Mouse (Mus musculus) CH12.LX (cell line): ENCODE results near the gene Spata18.

Experiments
- CTCF ChIP-seq, 2 experiments: IDR thresholded peaks in 1 of 2; conservative IDR thresholded peaks in 1 of 2; 2 replicates each; pipeline ENCODE4 v1.5.1; 2011 to 2012; ENCODE audit warnings: low read depth in 2 of 2, low read length in 2 of 2, improper control_type of control experiment in 1 of 2, inconsistent platforms in 1 of 2, mild to moderate bottlenecking in 1 of 2, moderate library complexity in 1 of 2
- EP300 ChIP-seq: IDR thresholded peaks from 2 replicates; pipeline ENCODE4 v1.6.1; 2011; ENCODE audit warnings: low read length, improper control_type of control experiment
- JUND ChIP-seq: conservative IDR thresholded peaks from 2 replicates; pipeline ENCODE4 v1.6.1; 2011; ENCODE audit warnings: low read depth, low read length, improper control_type of control experiment
- POLR2A ChIP-seq: IDR thresholded peaks from 2 replicates; pipeline ENCODE4 v1.6.1; 2011; ENCODE audit warnings: low read depth, mild to moderate bottlenecking, improper control_type of control experiment, low read length
- ZKSCAN1 ChIP-seq: IDR thresholded peaks from 2 replicates; pipeline ENCODE4 v1.6.1; 2012; ENCODE audit warnings: low read depth, inconsistent platforms, low read length, improper control_type of control experiment, borderline replicate concordance
- ZNF384 ChIP-seq: IDR thresholded peaks from 2 replicates; pipeline ENCODE4 v1.6.1; 2012; ENCODE audit warnings: low read depth, low read length, improper control_type of control experiment, inconsistent platforms

GRCm38 (mm10) chr5:73650365-73650964 lies 714 bp upstream of the Spata18 start:
- no peak for TF ChIP-seq EP300
- no peak for TF ChIP-seq POLR2A
- TF ChIP-seq CTCF (conservative IDR thresholded peaks at IDR 0.05 in 1 of 2, IDR thresholded peaks at IDR 0.05 in 1 of 2; ENCODE audit: low read depth in 2 of 2, low read length in 2 of 2), result no peak
- TF ChIP-seq ZKSCAN1, result no peak
- no peak for TF ChIP-seq ZNF384
- TF ChIP-seq JUND, result no peak
